Mouse (Mus musculus) stomach, postnatal 0 days (tissue): Measurements from ENCODE around the gene Klk13.

Experiments used
- CTCF ChIP-seq: IDR thresholded peaks from 2 replicates; pipeline ENCODE4 v1.5.1; 2016; ENCODE audit warnings: antibody characterized with exemption, low read depth, mild to moderate bottlenecking, moderate library complexity
- EP300 ChIP-seq: optimal IDR thresholded peaks from 2 replicates; pipeline ENCODE3; 2016; ENCODE audit warnings: antibody characterized with exemption

DNA sequence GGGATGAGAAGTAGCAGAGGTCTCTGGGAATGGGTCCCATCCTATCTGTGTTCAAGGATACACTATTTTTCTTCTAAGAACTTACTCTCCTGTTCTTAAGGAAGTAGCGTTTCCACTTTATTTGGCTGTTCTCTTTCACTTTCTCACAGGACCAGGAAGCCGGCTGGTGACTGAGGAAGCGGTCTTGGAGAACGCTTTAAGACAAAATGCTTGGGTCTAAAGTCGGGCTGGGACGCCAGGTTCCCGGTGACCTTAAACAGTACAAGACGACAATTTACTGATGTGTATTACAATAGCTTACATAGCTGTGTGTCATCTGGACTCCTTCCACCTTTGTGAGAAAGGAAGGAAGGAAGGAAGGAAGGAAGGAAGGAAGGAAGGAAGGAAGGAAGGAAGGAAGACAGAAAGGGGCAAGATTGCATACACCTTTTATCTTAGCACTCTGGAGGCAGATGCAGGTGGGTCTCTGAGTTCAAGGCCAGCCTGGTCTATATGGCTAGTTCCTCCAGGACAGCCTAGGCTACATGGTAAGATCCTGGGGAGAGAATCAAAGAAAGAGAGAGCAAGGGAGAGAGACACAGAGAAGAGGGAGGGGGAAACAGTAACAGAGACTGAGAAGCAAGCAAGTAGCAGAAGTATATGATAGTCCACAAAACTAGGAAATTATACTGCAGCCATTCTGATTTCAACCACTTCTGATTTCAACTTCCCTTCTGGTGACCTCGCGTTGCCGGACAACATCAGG, 41.1 kb upstream of the Klk13 start:
- no peak for TF ChIP-seq CTCF
- no peak for TF ChIP-seq EP300
